Mouse (Mus musculus): ENCODE data around the gene Mrm1.

- peak; percentile 87 for TF ChIP-seq CTCF (IDR thresholded peaks at IDR 0.05; ENCODE audit: low read depth)
- no peak for TF ChIP-seq EP300 (IDR thresholded peaks at IDR 0.05; ENCODE audit: low read depth)
Measured at GRCm38 (mm10) chr11:84818085-84818960, 992 bp downstream of the Mrm1 start.
